Mouse (Mus musculus): ENCODE measurements at regions not wholly inside any gene's neighbourhood (a gene's known extent, or its start where the extent isn't known, plus 50 kb on each side); places are given as distances from the start of the nearest gene placed in this dataset. TPM values are rescaled to one million over a fixed set of nuclear protein-coding genes. Genes with fewer than 3 reads are reported as not detected.

MicroRNA genes in the stretch of these regions (microRNA counts, 519-probe panel; counts per million panel counts)
- not detected for microRNA mmu-miR-2136

Small RNA genes in the stretch of these regions (microRNA-seq; reads per million reads assigned to microRNA genes)
- not detected for gene Mir2136
